Mouse (Mus musculus) CH12.LX (cell line): ENCODE data around the gene Impdh1. TPM values are rescaled to one million over a fixed set of nuclear protein-coding genes. Genes with fewer than 3 reads are reported as not detected.

Experiments used
- DNase-seq: peaks from one replicate; pipeline ENCODE4 v3.0.0-alpha.2; 2013; ENCODE audit errors: extremely low read depth
- H3K27ac ChIP-seq: 2 replicates; pipeline ENCODE4 v1.5.1; 2012; ENCODE audit warnings: low read depth, mild to moderate bottlenecking, control low read depth, moderate library complexity; ENCODE audit not compliant: insufficient read depth
- H3K27me3 ChIP-seq: replicated peaks from 2 replicates; pipeline ENCODE3; 2012; ENCODE audit warnings: inconsistent platforms
- H3K36me3 ChIP-seq, 2 experiments: replicated peaks in 1 of 2; 2 replicates each; pipeline versions ENCODE3 to v1.6.1; 2012; ENCODE audit warnings: inconsistent platforms in 1 of 2, low read length in 1 of 2, mild to moderate bottlenecking in 1 of 2, mixed read lengths in 1 of 2, moderate library complexity in 1 of 2; ENCODE audit not compliant: control insufficient read depth in 1 of 2, insufficient read depth in 1 of 2
- H3K4me1 ChIP-seq, 2 experiments: 2 replicates each; pipeline ENCODE4 v1.6.1; 2012; ENCODE audit warnings: inconsistent platforms in 1 of 2, moderate library complexity in 1 of 2; ENCODE audit not compliant: insufficient read depth in 2 of 2, control insufficient read depth in 1 of 2
- H3K4me2 ChIP-seq: 2 replicates; pipeline ENCODE4 v1.6.1; 2012; ENCODE audit warnings: low read depth, mild to moderate bottlenecking, control low read depth; ENCODE audit not compliant: poor library complexity, insufficient read depth, severe bottlenecking
- H3K4me3 ChIP-seq, 3 experiments: fragments of 150-350 bp in 1 of 3; sonication (generic) in 1 of 3; replicated peaks in 1 of 3; 2 replicates each; pipeline versions ENCODE3 to v1.5.1; 2011 to 2012; ENCODE audit warnings: low read depth in 2 of 3, low read length in 2 of 3, mild to moderate bottlenecking in 2 of 3, moderate library complexity in 2 of 3, control low read depth in 1 of 3, improper control_type of control experiment in 1 of 3, inconsistent platforms in 1 of 3, mixed read lengths in 1 of 3; ENCODE audit not compliant: poor library complexity in 1 of 3
- H3K79me2 ChIP-seq: replicated peaks from 2 replicates; pipeline ENCODE4 v1.6.1; 2012; ENCODE audit warnings: mild to moderate bottlenecking, moderate library complexity; ENCODE audit not compliant: control insufficient read depth, poor library complexity, insufficient read depth, severe bottlenecking; ENCODE audit errors: extremely low read depth
- H3K9ac ChIP-seq: 2 replicates; pipeline ENCODE4 v1.6.1; 2012; ENCODE audit warnings: low read depth, mild to moderate bottlenecking, control low read depth, moderate library complexity; ENCODE audit not compliant: insufficient read depth
- H3K9me3 ChIP-seq: replicated peaks from 2 replicates; pipeline ENCODE3; 2012; ENCODE audit warnings: low read length, inconsistent platforms, mixed read lengths
- BHLHE40 ChIP-seq: IDR thresholded peaks from 2 replicates; pipeline ENCODE4 v1.6.1; 2011; ENCODE audit warnings: mild to moderate bottlenecking, low read depth, low read length, improper control_type of control experiment
- CTCF ChIP-seq, 2 experiments: IDR thresholded peaks in 1 of 2; conservative IDR thresholded peaks in 1 of 2; 2 replicates each; pipeline ENCODE4 v1.5.1; 2011 to 2012; ENCODE audit warnings: low read depth in 2 of 2, low read length in 2 of 2, improper control_type of control experiment in 1 of 2, inconsistent platforms in 1 of 2, mild to moderate bottlenecking in 1 of 2, moderate library complexity in 1 of 2
- ETS1 ChIP-seq: conservative IDR thresholded peaks from 2 replicates; pipeline ENCODE4 v1.6.1; 2012; ENCODE audit warnings: low read depth, mild to moderate bottlenecking, inconsistent platforms, low read length, improper control_type of control experiment, moderate library complexity
- IRF4 ChIP-seq: IDR thresholded peaks from 2 replicates; pipeline ENCODE4 v1.6.1; 2014; ENCODE audit warnings: low read depth, mild to moderate bottlenecking, inconsistent platforms, low read length, improper control_type of control experiment
- JUND ChIP-seq: conservative IDR thresholded peaks from 2 replicates; pipeline ENCODE4 v1.6.1; 2011; ENCODE audit warnings: low read depth, low read length, improper control_type of control experiment
- MAX ChIP-seq: IDR thresholded peaks from 2 replicates; pipeline ENCODE4 v1.6.1; 2011; ENCODE audit warnings: low read length, improper control_type of control experiment
- MYC ChIP-seq: IDR thresholded peaks from 2 replicates; pipeline ENCODE4 v1.6.1; 2011; ENCODE audit warnings: low read depth, mild to moderate bottlenecking, improper control_type of control experiment, low read length
- POLR2AphosphoS2 ChIP-seq: IDR thresholded peaks from 2 replicates; pipeline ENCODE4 v1.6.1; 2011; ENCODE audit warnings: low read depth, low read length, improper control_type of control experiment
- RAD21 ChIP-seq: IDR thresholded peaks from 2 replicates; pipeline ENCODE4 v1.6.1; 2011; ENCODE audit warnings: low read depth, mild to moderate bottlenecking, low read length, improper control_type of control experiment, moderate library complexity
- RCOR1 ChIP-seq: conservative IDR thresholded peaks from 2 replicates; pipeline ENCODE4 v1.6.1; 2012; ENCODE audit warnings: low read depth, mild to moderate bottlenecking, inconsistent platforms, low read length, improper control_type of control experiment
- SMC3 ChIP-seq: IDR thresholded peaks from 2 replicates; pipeline ENCODE4 v1.6.1; 2011; ENCODE audit warnings: low read depth, low read length, improper control_type of control experiment
- TCF12 ChIP-seq: IDR thresholded peaks from 2 replicates; pipeline ENCODE4 v1.6.1; 2014; ENCODE audit warnings: low read depth, mild to moderate bottlenecking, inconsistent platforms, low read length, improper control_type of control experiment
- dilution Hi-C: fragments of 300-500 bp; cut with MboI; formaldehyde crosslinking; loops from 2 replicates; pipeline ENCODE4 v1.14.3; 2020; ENCODE audit warnings: low sequenced_read_pairs; ENCODE audit not compliant: extremely low pct_unique_long_range_greater_than_20kb, extremely low pct_ligation_motif_present
- in situ Hi-C: fragments of 300-500 bp; cut with MboI; formaldehyde crosslinking; loops from 3 replicates; pipeline ENCODE4 v1.14.3; 2019; ENCODE audit warnings: low sequenced_read_pairs, low pct_ligation_motif_present, low pct_unique_long_range_greater_than_20kb, mixed read lengths
- polyA plus RNA-seq: library from polyadenylated mRNA; unstranded; fragments of >175 nt; gene quantifications from 2 replicates; pipeline ENCODE4 v1.2.1, GENCODE M21; 2012; ENCODE audit warnings: low read depth; ENCODE audit not compliant: insufficient read length
- total RNA-seq, 2 experiments: library from RNA; depleted of rRNA; stranded (reverse); fragments of 300-350 nt in 1 of 2; fragments of >200 nt in 1 of 2; gene quantifications; 2 replicates each; pipeline ENCODE4 v1.2.3; 2012 to 2014

The Impdh1 gene
- total and polyA plus RNA-seq, 3 experiments: 3.1 to 19.6 (median 14.9) TPM

DNA sequence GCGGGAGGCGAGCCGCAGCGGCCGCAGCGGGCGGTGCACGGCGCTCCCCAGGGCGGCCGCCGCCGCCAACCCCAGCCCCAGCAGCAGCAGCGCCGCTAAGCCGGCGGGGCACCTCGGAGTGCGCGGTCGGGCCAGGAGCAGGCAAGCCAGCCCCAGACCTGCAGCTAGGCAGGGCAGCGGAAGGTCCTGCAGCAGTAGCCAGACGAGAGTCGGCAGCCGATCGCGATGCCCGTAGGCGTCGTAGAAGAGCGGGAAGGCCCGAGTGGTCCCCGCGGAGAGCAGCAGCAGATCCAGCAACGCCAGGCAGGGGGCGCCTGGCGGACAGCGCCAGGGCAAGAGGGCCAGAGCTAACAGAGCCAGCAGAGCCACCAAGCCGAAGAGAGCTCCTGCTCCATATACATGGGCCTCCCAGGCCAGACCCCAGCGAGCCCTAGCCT is 45.2 kb downstream of the Impdh1 start:
- peak; percentile 43 for DNase-seq
- no peak overlapping the region for H3K27ac ChIP-seq
- peaks cover 93% of the 10 kb centered on the region for H3K27me3 ChIP-seq
- no peaks in the 10 kb centered on the region for H3K79me2 ChIP-seq
- no peak overlapping the region for H3K9ac ChIP-seq
- H3K36me3 ChIP-seq: no peaks in the 10 kb centered on the region
- dilution Hi-C loops: no loop called here
- peak overlapping the region; percentile 30; the same call in 1 of the 2 replicates for H3K4me2 ChIP-seq
- in situ Hi-C loops: no loop called here
- H3K9me3 ChIP-seq: no peaks in the 10 kb centered on the region
- peak overlapping the region in 1 of 3 experiments; percentile 26 for H3K4me3 ChIP-seq
- H3K4me1 ChIP-seq: peaks cover 0 to 6% of the 10 kb centered on the region in 2 experiments; a peak in 1 of 4 replicates
- TF ChIP-seq TCF12 (0 out of 2 replicates have a peak, but pooled peaks have one; percentile 19), RCOR1 (no peak), ETS1 (no peak), MAX (peak; percentile 60; the same call in 1 of the 2 replicates), RAD21 (peak; percentile 32), SMC3 (peak; percentile 79), CTCF (conservative IDR thresholded peaks at IDR 0.05 in 1 of 2, IDR thresholded peaks at IDR 0.05 in 1 of 2; ENCODE audit: low read depth in 2 of 2, low read length in 2 of 2) (peak in 1 of 2 experiments; percentile 76; a peak in 2 of 4 replicates), IRF4 (peak; percentile 24; the same call in 1 of the 2 replicates)

GRCm38 (mm10) chr6:29170063-29170921 is 45.9 kb downstream of the Impdh1 start:
- in situ Hi-C loops: no loop called here
- Histone ChIP-seq H3K79me2 (no peaks in the 10 kb centered on the region), H3K4me3 (no peak overlapping the region), H3K27me3 (peaks cover 92% of the 10 kb centered on the region), H3K36me3 (no peaks in the 10 kb centered on the region), H3K4me1 (peaks cover 0 to 7% of the 10 kb centered on the region in 2 experiments; a peak in 1 of 4 replicates), H3K27ac (no peak overlapping the region), H3K9me3 (no peaks in the 10 kb centered on the region), H3K9ac (no peak overlapping the region), H3K4me2 (peak overlapping the region; percentile 30; the same call in 1 of the 2 replicates)
- dilution Hi-C loops: no loop called here
- no peak for DNase-seq
- no peak for TF ChIP-seq POLR2AphosphoS2
- TF ChIP-seq CTCF (conservative IDR thresholded peaks at IDR 0.05 in 1 of 2, IDR thresholded peaks at IDR 0.05 in 1 of 2; ENCODE audit: low read depth in 2 of 2, low read length in 2 of 2): no peak
- no peak for TF ChIP-seq MYC
- TF ChIP-seq JUND: no peak
- no peak for TF ChIP-seq BHLHE40
